In the genomic region with DNA sequence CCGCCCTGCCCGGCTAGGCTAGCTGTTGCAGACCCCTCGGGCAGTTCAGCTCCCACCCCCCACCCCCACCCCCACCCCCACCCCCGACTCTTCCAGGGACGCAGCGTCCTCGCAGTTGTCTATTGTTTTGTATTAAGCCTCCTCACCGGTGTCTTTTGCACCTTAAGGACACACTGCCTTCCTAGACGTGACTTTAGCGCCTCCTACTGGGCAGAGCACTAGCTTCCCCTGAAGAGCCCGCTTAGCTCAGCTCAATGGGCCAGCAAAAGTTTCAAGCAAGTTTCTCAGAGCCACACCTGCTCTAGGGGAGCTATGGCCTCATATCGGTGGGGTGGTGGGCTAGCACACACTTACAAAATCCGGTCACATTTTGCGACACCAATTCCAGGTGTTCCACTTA, we compare ENCODE assay signal across 8 mouse cellular contexts. TPM values are rescaled to one million over a fixed set of nuclear protein-coding genes. Genes with fewer than 3 reads are reported as not detected.
A peak's percentile ranks its signal among the peaks of the same experiment; 100 is the strongest.
DNase-seq lines count a peak whose midpoint lies in the region; ATAC-seq and TF ChIP-seq lines count a peak whose summit lies in the region.

No protein-coding gene starts in this region.

- peak; percentile 89 for TF ChIP-seq CTCF in ES-Bruce4 (IDR thresholded peaks at IDR 0.05; ENCODE audit: low read depth, low read length)
- TF ChIP-seq CTCF in heart, postnatal 0 days (IDR thresholded peaks at IDR 0.05; ENCODE audit: low read depth): peak; percentile 85

- 8% methylated on average over 14 of the region's 14 CpGs for whole genome bisulfite sequencing in heart, postnatal 0 days

- DNase-seq in adrenal gland, adult 8-10 months: peak; percentile 54
- DNase-seq in embryo, embryonic 11.5 days (ENCODE audit: low read depth, low spot score): peak; percentile 65
- DNase-seq in heart, postnatal 0 days (ENCODE audit: low spot score): peak; percentile 68
- peak; percentile 79 to 91 for DNase-seq in kidney, postnatal 36 days
- DNase-seq in lung, postnatal 25 days (ENCODE audit: low spot score): peak; percentile 72
- DNase-seq in retina, postnatal 1 day: peak; percentile 83
- peak; percentile 92 for DNase-seq in thymus, postnatal 4 days

- TF ChIP-seq POLR2A in ES-Bruce4 (IDR thresholded peaks at IDR 0.05; ENCODE audit: insufficient read depth, low read length): no peak

- no peaks in the 10 kb centered on the region for H3K27me3 ChIP-seq in ES-Bruce4 (ENCODE audit: control insufficient read depth, insufficient read depth, low read length, poor library complexity, severe bottlenecking)
- H3K27me3 ChIP-seq in heart, postnatal 0 days (ENCODE audit: control insufficient read depth, insufficient read depth, low read length): no peaks in the 10 kb centered on the region

- H3K9ac ChIP-seq in ES-Bruce4 (ENCODE audit: low read depth, poor library complexity, severe bottlenecking): no peak overlapping the region
- H3K9ac ChIP-seq in heart, postnatal 0 days (replicated peaks; ENCODE audit: low read depth, low read length): no peak overlapping the region

- H3K4me3 ChIP-seq in ES-Bruce4 (ENCODE audit: low read depth, low read length): no peak overlapping the region
- no peak overlapping the region for H3K4me3 ChIP-seq in heart, postnatal 0 days (ENCODE audit: low read depth, low read length)

- no peaks in the 10 kb centered on the region for H3K9me3 ChIP-seq in ES-Bruce4 (replicated peaks; ENCODE audit: control insufficient read depth, insufficient read depth, low read length, poor library complexity, severe bottlenecking)
- H3K9me3 ChIP-seq in heart, postnatal 0 days (replicated peaks; ENCODE audit: control insufficient read depth, low read length): no peaks in the 10 kb centered on the region

- ATAC-seq in heart, postnatal 0 days (ENCODE audit: insufficient read depth, low read depth): peak; percentile 51; the same call in 1 of the 2 replicates

- H3K4me1 ChIP-seq in ES-Bruce4 (ENCODE audit: control insufficient read depth, insufficient read depth, low read length): no peaks in the 10 kb centered on the region
- H3K4me1 ChIP-seq in heart, postnatal 0 days (ENCODE audit: control insufficient read depth, insufficient read depth): no peaks in the 10 kb centered on the region

- no peak overlapping the region for H3K27ac ChIP-seq in ES-Bruce4 (ENCODE audit: insufficient read depth, low read length)
- H3K27ac ChIP-seq in heart, postnatal 0 days (ENCODE audit: low read depth): no peak overlapping the region

- no peak for TF ChIP-seq EP300 in ES-Bruce4 (IDR thresholded peaks at IDR 0.05; ENCODE audit: insufficient read depth, low read depth, low read length)
- TF ChIP-seq EP300 in heart, postnatal 0 days (IDR thresholded peaks at IDR 0.05; ENCODE audit: low read depth): no peak

- no peaks in the 10 kb centered on the region for H3K36me3 ChIP-seq in ES-Bruce4 (ENCODE audit: control insufficient read depth, insufficient read depth, low read length, poor library complexity, severe bottlenecking)
- no peaks in the 10 kb centered on the region for H3K36me3 ChIP-seq in heart, postnatal 0 days (replicated peaks; ENCODE audit: control insufficient read depth, insufficient read depth, low read length)

- H3K4me2 ChIP-seq in heart, postnatal 0 days (ENCODE audit: low read depth, low read length): no peak overlapping the region

RNA-seq across cellular contexts. Expression of gene Ap1b1, which starts 11.0 kb away (rescaled TPM):
- 55.4 and 61.2 TPM in 2 replicates for polyA plus RNA-seq in ES-Bruce4 (2011; ENCODE audit: insufficient read depth, insufficient read length, low read depth, missing spikeins)
- 10 to 100 TPM; 67.4 to 83.9 (median 73.4) TPM for total RNA-seq in adrenal gland, adult 8-10 months (2022)
- 39.0 and 56.7 TPM in 2 replicates for total RNA-seq in heart, postnatal 0 days (2014; rRNA removed; ENCODE audit: low replicate concordance)
- polyA plus RNA-seq in heart, postnatal 0 days (2015; fragmentation: Nextera tagmentation; extraction: Ambion mirVana): 27.4 and 29.6 TPM in 2 replicates

RNA-seq across cellular contexts. Expression of gene Nefh, which starts 27.8 kb away (rescaled TPM):
- 1.5 and 2.2 TPM in 2 replicates for polyA plus RNA-seq in ES-Bruce4 (2011; ENCODE audit: insufficient read depth, insufficient read length, low read depth, missing spikeins)
- 1 to 10 TPM; 1.8 to 2.7 (median 2.3) TPM for total RNA-seq in adrenal gland, adult 8-10 months (2022)
- total RNA-seq in heart, postnatal 0 days (2014; rRNA removed; ENCODE audit: low replicate concordance): 0.04 TPM in 1 of 2 replicates, not detected in the other
- polyA plus RNA-seq in heart, postnatal 0 days (2015; fragmentation: Nextera tagmentation; extraction: Ambion mirVana): 0.03 and 0.07 TPM in 2 replicates
